Mouse (Mus musculus) MEL (cell line): ENCODE data around the gene Col8a2. TPM values are rescaled to one million over a fixed set of nuclear protein-coding genes. Genes with fewer than 3 reads are reported as not detected.

Source experiments
- DNase-seq: peaks from one replicate; pipeline ENCODE4 v3.0.0; 2011; ENCODE audit warnings: low read depth, low spot score
- H3K27ac ChIP-seq: 2 replicates; pipeline ENCODE4 v1.5.1; 2012; ENCODE audit warnings: low read depth, mild to moderate bottlenecking, control low read depth, low read length, moderate library complexity; ENCODE audit not compliant: control insufficient read depth
- H3K27me3 ChIP-seq, 2 experiments: fragments of 150-350 bp in 1 of 2; sonication (generic) in 1 of 2; 2 replicates each; pipeline ENCODE4 v1.6.1; 2012; ENCODE audit warnings: low read length in 2 of 2, mild to moderate bottlenecking in 2 of 2, improper control_type of control experiment in 1 of 2, moderate library complexity in 1 of 2; ENCODE audit not compliant: insufficient read depth in 2 of 2, control insufficient read depth in 1 of 2
- H3K36me3 ChIP-seq, 2 experiments: 2 replicates each; pipeline ENCODE4 v1.6.1; 2012 to 2014; ENCODE audit warnings: low read length in 2 of 2, improper control_type of control experiment in 1 of 2, inconsistent platforms in 1 of 2, mild to moderate bottlenecking in 1 of 2; ENCODE audit not compliant: insufficient read depth in 2 of 2, control insufficient read depth in 1 of 2
- H3K4me1 ChIP-seq, 2 experiments: fragments of 150-350 bp in 1 of 2; sonication (generic) in 1 of 2; 2 replicates each; pipeline ENCODE4 v1.6.1; 2012; ENCODE audit warnings: low read length in 2 of 2, improper control_type of control experiment in 1 of 2, mild to moderate bottlenecking in 1 of 2; ENCODE audit not compliant: insufficient read depth in 2 of 2, control insufficient read depth in 1 of 2
- H3K4me3 ChIP-seq, 2 experiments: fragments of 150-350 bp in 1 of 2; sonication (generic) in 1 of 2; 2 replicates each; pipeline ENCODE4 v1.5.1; 2012; ENCODE audit warnings: low read depth in 2 of 2, low read length in 2 of 2, mild to moderate bottlenecking in 2 of 2, moderate library complexity in 2 of 2, control low read depth in 1 of 2, improper control_type of control experiment in 1 of 2; ENCODE audit not compliant: control insufficient read depth in 1 of 2, insufficient read depth in 1 of 2
- H3K79me2 ChIP-seq: 2 replicates; pipeline ENCODE4 v1.6.1; 2012; ENCODE audit warnings: mild to moderate bottlenecking, low read length, moderate library complexity; ENCODE audit not compliant: control insufficient read depth, poor library complexity, insufficient read depth
- H3K9ac ChIP-seq: 2 replicates; pipeline ENCODE4 v1.6.1; 2012; ENCODE audit warnings: low read depth, mild to moderate bottlenecking, control low read depth, low read length, moderate library complexity; ENCODE audit not compliant: control insufficient read depth, poor library complexity, severe bottlenecking
- H3K9me3 ChIP-seq: fragments of 150-350 bp; sonication (generic); replicated peaks from 2 replicates; pipeline ENCODE4 v1.6.1; 2012; ENCODE audit warnings: mild to moderate bottlenecking, low read length, improper control_type of control experiment, moderate library complexity; ENCODE audit not compliant: insufficient read depth
- BHLHE40 ChIP-seq: IDR thresholded peaks from 2 replicates; pipeline ENCODE4 v1.6.1; 2012; ENCODE audit warnings: low read depth, mild to moderate bottlenecking, inconsistent platforms, low read length, improper control_type of control experiment, borderline replicate concordance
- CHD2 ChIP-seq: IDR thresholded peaks from 2 replicates; pipeline ENCODE4 v1.6.1; 2011; ENCODE audit warnings: low read length, improper control_type of control experiment
- E2F4 ChIP-seq: IDR thresholded peaks from 2 replicates; pipeline ENCODE4 v1.6.1; 2011; ENCODE audit warnings: low read depth, low read length, improper control_type of control experiment, borderline replicate concordance
- ELF1 ChIP-seq: IDR thresholded peaks from 2 replicates; pipeline ENCODE4 v1.6.1; 2014; ENCODE audit warnings: low read depth, mild to moderate bottlenecking, inconsistent platforms, low read length, improper control_type of control experiment, moderate library complexity
- ETS1 ChIP-seq: IDR thresholded peaks from 2 replicates; pipeline ENCODE4 v1.6.1; 2012; ENCODE audit warnings: low read depth, mild to moderate bottlenecking, inconsistent platforms, low read length, improper control_type of control experiment, moderate library complexity
- HCFC1 ChIP-seq: IDR thresholded peaks from 2 replicates; pipeline ENCODE4 v1.6.1; 2012; ENCODE audit warnings: low read depth, mild to moderate bottlenecking, inconsistent platforms, low read length, improper control_type of control experiment, moderate library complexity
- JUND ChIP-seq: IDR thresholded peaks from 2 replicates; pipeline ENCODE4 v1.6.1; 2011; ENCODE audit warnings: low read depth, mild to moderate bottlenecking, improper control_type of control experiment, low read length
- KAT2A ChIP-seq: conservative IDR thresholded peaks from 2 replicates; pipeline ENCODE4 v1.6.1; 2012; ENCODE audit warnings: low read depth, low read length, improper control_type of control experiment, inconsistent platforms
- MAX ChIP-seq: IDR thresholded peaks from 2 replicates; pipeline ENCODE4 v1.6.1; 2011; ENCODE audit warnings: low read length, improper control_type of control experiment
- MAZ ChIP-seq: IDR thresholded peaks from 2 replicates; pipeline ENCODE4 v1.6.1; 2012; ENCODE audit warnings: low read depth, mild to moderate bottlenecking, inconsistent platforms, low read length, improper control_type of control experiment
- MXI1 ChIP-seq: IDR thresholded peaks from 2 replicates; pipeline ENCODE4 v1.6.1; 2011; ENCODE audit warnings: mild to moderate bottlenecking, low read depth, low read length, improper control_type of control experiment
- MYB ChIP-seq: IDR thresholded peaks from 2 replicates; pipeline ENCODE4 v1.6.1; 2011; ENCODE audit warnings: mild to moderate bottlenecking, low read depth, low read length, improper control_type of control experiment
- NRF1 ChIP-seq: IDR thresholded peaks from 2 replicates; pipeline ENCODE4 v1.6.1; 2014; ENCODE audit warnings: low read depth, mild to moderate bottlenecking, inconsistent platforms, low read length, improper control_type of control experiment, moderate library complexity; ENCODE audit not compliant: poor library complexity, insufficient read depth, severe bottlenecking
- POLR2A ChIP-seq, 2 experiments: IDR thresholded peaks; 2 replicates each; pipeline ENCODE4 v1.6.1; 2011 to 2012; ENCODE audit warnings: low read length in 2 of 2, mild to moderate bottlenecking in 2 of 2, control low read depth in 1 of 2, improper control_type of control experiment in 1 of 2, low read depth in 1 of 2, moderate library complexity in 1 of 2; ENCODE audit not compliant: control insufficient read depth in 1 of 2, insufficient read depth in 1 of 2, poor library complexity in 1 of 2
- RAD21 ChIP-seq: IDR thresholded peaks from 2 replicates; pipeline ENCODE4 v1.6.1; 2011; ENCODE audit warnings: mild to moderate bottlenecking, low read depth, low read length, improper control_type of control experiment
- RCOR1 ChIP-seq: IDR thresholded peaks from 2 replicates; pipeline ENCODE4 v1.6.1; 2012; ENCODE audit warnings: low read depth, mild to moderate bottlenecking, inconsistent platforms, low read length, improper control_type of control experiment
- TBP ChIP-seq: IDR thresholded peaks from 2 replicates; pipeline ENCODE4 v1.8.0; 2011; ENCODE audit warnings: low read depth, low read length, improper control_type of control experiment
- TCF12 ChIP-seq: IDR thresholded peaks from 2 replicates; pipeline ENCODE4 v1.6.1; 2014; ENCODE audit warnings: low read depth, mild to moderate bottlenecking, inconsistent platforms, low read length, improper control_type of control experiment, moderate library complexity
- UBTF ChIP-seq: IDR thresholded peaks from 2 replicates; pipeline ENCODE4 v1.6.1; 2012; ENCODE audit warnings: low read depth, mild to moderate bottlenecking, inconsistent platforms, low read length, improper control_type of control experiment, moderate library complexity, borderline replicate concordance; ENCODE audit not compliant: insufficient read depth
- ZC3H11A ChIP-seq: IDR thresholded peaks from 2 replicates; pipeline ENCODE4 v1.6.1; 2012; ENCODE audit warnings: low read depth, mild to moderate bottlenecking, inconsistent platforms, low read length, improper control_type of control experiment
- ZMIZ1 ChIP-seq: IDR thresholded peaks from 2 replicates; pipeline ENCODE4 v1.6.1; 2012; ENCODE audit warnings: low read depth, mild to moderate bottlenecking, inconsistent platforms, low read length, improper control_type of control experiment, moderate library complexity
- polyA plus RNA-seq, 2 experiments: library from polyadenylated mRNA; stranded (reverse) in 1 of 2; unstranded in 1 of 2; fragments of >175 nt in 1 of 2; fragments of >200 nt in 1 of 2; gene quantifications; 2 replicates each; pipeline versions ENCODE4 v1.2.1 to v1.2.4; 2012; ENCODE audit warnings: low replicate concordance in 2 of 2, low read depth in 1 of 2; ENCODE audit not compliant: insufficient read length in 2 of 2, insufficient read depth in 1 of 2, missing spikeins in 1 of 2
- total RNA-seq: library from RNA; depleted of rRNA; stranded (reverse); fragments of 300-350 nt; gene quantifications from 2 replicates; pipeline ENCODE4 v1.2.3, GENCODE M21; 2012

Gene Col8a2
- total and polyA plus RNA-seq, 3 experiments: not detected

DNA sequence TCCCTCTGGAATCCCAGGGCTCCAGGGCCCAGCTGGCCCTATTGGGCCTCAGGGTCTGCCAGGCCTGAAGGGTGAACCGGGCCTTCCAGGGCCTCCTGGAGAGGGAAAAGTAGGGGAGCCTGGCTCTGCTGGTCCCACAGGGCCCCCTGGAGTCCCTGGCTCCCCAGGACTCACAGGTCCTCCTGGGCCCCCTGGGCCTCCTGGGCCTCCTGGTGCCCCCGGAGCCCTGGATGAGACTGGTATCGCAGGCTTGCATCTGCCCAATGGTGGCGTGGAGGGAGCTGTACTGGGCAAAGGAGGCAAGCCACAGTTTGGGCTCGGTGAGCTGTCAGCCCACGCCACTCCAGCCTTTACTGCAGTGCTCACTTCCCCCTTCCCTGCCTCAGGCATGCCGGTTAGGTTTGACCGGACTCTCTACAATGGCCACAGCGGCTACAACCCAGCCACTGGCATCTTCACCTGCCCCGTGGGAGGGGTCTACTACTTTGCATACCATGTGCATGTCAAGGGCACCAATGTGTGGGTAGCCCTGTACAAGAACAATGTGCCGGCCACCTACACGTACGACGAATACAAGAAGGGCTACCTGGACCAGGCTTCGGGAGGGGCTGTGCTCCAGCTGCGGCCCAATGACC lies 25.1 kb downstream of the Col8a2 start:
- Histone ChIP-seq H3K79me2 (no peaks in the 10 kb centered on the region), H3K4me3 (no peak overlapping the region), H3K4me1 (peaks cover 0 to 9% of the 10 kb centered on the region in 2 experiments; a peak in 1 of 4 replicates), H3K27me3 (no peaks in the 10 kb centered on the region)
- no peak for DNase-seq
- no peak for TF ChIP-seq POLR2A (IDR thresholded peaks at IDR 0.05; ENCODE audit: control insufficient read depth in 1 of 2, insufficient read depth in 1 of 2, low read depth in 1 of 2, low read length in 2 of 2, poor library complexity in 1 of 2)
- TF ChIP-seq, all 39 proteins: peak for 0
- Histone ChIP-seq H3K9me3 (no peaks in the 10 kb centered on the region), H3K9ac (no peak overlapping the region), H3K36me3 (peaks cover 0 to 3% of the 10 kb centered on the region in 2 experiments; a peak in 2 of 4 replicates), H3K27ac (no peak overlapping the region)

DNA sequence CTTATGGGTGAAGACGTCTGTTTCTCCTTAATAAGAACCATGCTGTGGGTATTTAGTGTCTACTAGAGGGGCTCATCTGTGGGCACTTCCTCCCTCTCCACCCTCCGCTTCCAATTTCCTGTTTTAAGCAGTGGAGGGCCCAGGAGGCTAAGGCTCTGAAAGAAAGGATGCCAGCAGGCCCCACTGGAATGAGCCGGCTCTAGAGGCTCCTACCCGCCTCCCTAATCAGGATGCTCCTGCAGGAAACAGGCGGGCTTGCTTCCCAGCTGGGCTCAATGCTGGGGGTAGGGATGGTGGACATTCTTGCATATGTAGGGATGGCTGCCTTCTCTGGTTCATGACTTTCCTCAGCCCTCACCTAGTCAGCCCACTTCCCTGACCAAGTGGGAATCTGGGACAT lies 26.6 kb downstream of the Col8a2 start:
- H3K4me3 ChIP-seq: no peak overlapping the region
- H3K79me2 ChIP-seq: no peaks in the 10 kb centered on the region
- H3K9ac ChIP-seq: no peak overlapping the region
- no peak overlapping the region for H3K27ac ChIP-seq
- no peak for DNase-seq
- no peaks in the 10 kb centered on the region for H3K9me3 ChIP-seq
- peaks cover 0 to 9% of the 10 kb centered on the region in 2 experiments; a peak in 1 of 4 replicates for H3K4me1 ChIP-seq
- peaks cover 0 to 3% of the 10 kb centered on the region in 2 experiments; a peak in 2 of 4 replicates for H3K36me3 ChIP-seq
- no peaks in the 10 kb centered on the region for H3K27me3 ChIP-seq
- no peak for TF ChIP-seq TBP
- TF ChIP-seq MXI1: no peak
- TF ChIP-seq RCOR1: no peak
- no peak for TF ChIP-seq BHLHE40
- no peak for TF ChIP-seq HCFC1
- TF ChIP-seq JUND: no peak
- TF ChIP-seq MYB: no peak
- TF ChIP-seq ZMIZ1: no peak
- no peak for TF ChIP-seq E2F4
- no peak for TF ChIP-seq ELF1
- TF ChIP-seq CHD2: no peak
- TF ChIP-seq ETS1: no peak
- no peak for TF ChIP-seq KAT2A
- TF ChIP-seq NRF1: no peak
- TF ChIP-seq RAD21: no peak
- TF ChIP-seq TCF12: no peak
- TF ChIP-seq UBTF: no peak
- no peak for TF ChIP-seq ZC3H11A
- TF ChIP-seq MAX: no peak
- TF ChIP-seq MAZ: no peak
- TF ChIP-seq, all 39 proteins: peak for 0
